Mouse (Mus musculus): ENCODE measurements around the gene Adamts6. TPM values are rescaled to one million over a fixed set of nuclear protein-coding genes. Genes with fewer than 3 reads are reported as not detected.

Adamts6 gene
- polyA plus RNA-seq, 1 experiment from 2014 or later, result 3.2 TPM

DNA sequence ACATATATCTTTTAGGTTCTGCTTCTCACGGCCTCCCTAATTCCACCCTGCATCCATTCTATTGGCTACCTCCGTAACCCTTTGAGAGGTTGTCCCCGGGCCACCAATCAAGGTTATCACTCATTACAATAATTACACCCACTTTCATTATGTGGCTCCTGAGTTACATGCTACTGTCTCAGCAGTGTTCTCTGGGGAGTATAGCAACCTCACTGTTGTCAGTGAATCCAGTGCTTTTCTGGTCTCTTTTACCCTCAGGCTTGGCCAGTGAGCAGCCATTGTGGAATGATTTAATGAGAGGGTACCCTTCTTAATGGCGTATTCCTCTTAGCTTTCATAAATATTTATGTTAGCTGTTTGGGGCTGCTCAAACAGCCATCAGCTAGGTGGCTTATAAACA lies 238.0 kb downstream of the Adamts6 start:
- Histone ChIP-seq H3K36me3 (ENCODE audit: control insufficient read depth, insufficient read depth, low read length) (no peaks in the 10 kb centered on the region), H3K27ac (replicated peaks; ENCODE audit: low read depth, low read length) (no peak overlapping the region), H3K9ac (ENCODE audit: low read length) (no peak overlapping the region), H3K9me3 (ENCODE audit: control insufficient read depth, low read length) (no peaks in the 10 kb centered on the region), H3K4me3 (ENCODE audit: low read depth, low read length) (no peak overlapping the region), H3K4me1 (ENCODE audit: control insufficient read depth, insufficient read depth, low read length) (no peaks in the 10 kb centered on the region), H3K4me2 (ENCODE audit: low read depth, severe bottlenecking) (no peak overlapping the region), H3K27me3 (ENCODE audit: control insufficient read depth, insufficient read depth, low read length) (no peaks in the 10 kb centered on the region)
- ATAC-seq (ENCODE audit: insufficient number of reproducible peaks, low FRiP score, low TSS enrichment, low read depth), result no peak
- 77% methylated on average over 4 of the region's 4 CpGs for WGBS
- no peak for DNase-seq (ENCODE audit: low spot score)

DNA sequence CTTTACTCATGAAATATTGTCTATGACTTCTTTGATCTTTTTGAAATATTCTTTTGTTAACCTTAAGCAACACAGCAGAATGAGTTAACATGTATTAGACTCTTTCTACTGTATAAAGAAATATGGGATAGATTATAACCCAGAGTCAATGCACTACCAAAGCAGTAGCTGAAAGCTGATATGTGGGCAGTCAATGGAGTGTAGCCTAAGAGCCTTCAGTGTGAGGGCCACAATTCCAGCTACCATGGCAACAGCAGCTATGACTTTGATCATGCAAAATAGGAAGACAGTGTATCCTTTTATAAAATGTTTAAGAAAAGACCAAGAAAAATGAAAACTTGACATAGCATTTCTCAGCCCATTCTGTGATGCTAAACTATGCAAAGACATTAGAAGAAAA lies 241.6 kb downstream of the Adamts6 start:
- ATAC-seq (ENCODE audit: insufficient number of reproducible peaks, low FRiP score, low TSS enrichment, low read depth), result no peak
- no peaks in the 10 kb centered on the region for H3K36me3 ChIP-seq (ENCODE audit: control insufficient read depth, insufficient read depth, low read length)
- no peak overlapping the region for H3K4me2 ChIP-seq (ENCODE audit: low read depth, severe bottlenecking)
- no peaks in the 10 kb centered on the region for H3K27me3 ChIP-seq (ENCODE audit: control insufficient read depth, insufficient read depth, low read length)
- H3K4me1 ChIP-seq (ENCODE audit: control insufficient read depth, insufficient read depth, low read length), result no peaks in the 10 kb centered on the region
- H3K4me3 ChIP-seq (ENCODE audit: low read depth, low read length), result no peak overlapping the region
- H3K27ac ChIP-seq (replicated peaks; ENCODE audit: low read depth, low read length), result no peak overlapping the region
- H3K9ac ChIP-seq (ENCODE audit: low read length), result no peak overlapping the region
- H3K9me3 ChIP-seq (ENCODE audit: control insufficient read depth, low read length), result no peaks in the 10 kb centered on the region
- no peak for DNase-seq (ENCODE audit: low spot score)

DNA sequence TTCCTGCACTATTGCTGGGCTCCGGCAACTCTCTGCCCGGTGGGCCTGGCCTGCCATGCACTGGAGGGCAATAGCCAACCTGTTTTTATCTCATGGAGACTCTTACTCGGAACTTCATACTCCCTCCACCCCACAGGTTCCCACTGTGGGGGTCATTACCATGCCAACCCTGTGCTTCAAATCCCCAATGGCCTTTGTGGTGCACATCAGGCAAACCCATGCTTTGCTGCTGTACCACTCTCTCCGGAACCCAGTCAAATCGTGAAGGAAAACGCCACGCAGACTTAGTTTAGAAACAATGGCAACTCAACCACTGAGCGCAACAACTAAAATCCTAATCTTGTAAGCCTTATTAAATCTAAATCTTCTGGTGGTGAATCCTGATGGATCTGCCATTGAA lies 244.2 kb downstream of the Adamts6 start:
- Histone ChIP-seq H3K4me1 (ENCODE audit: control insufficient read depth, insufficient read depth, low read length) (no peaks in the 10 kb centered on the region), H3K36me3 (ENCODE audit: control insufficient read depth, insufficient read depth, low read length) (no peaks in the 10 kb centered on the region), H3K27me3 (ENCODE audit: control insufficient read depth, insufficient read depth, low read length) (no peaks in the 10 kb centered on the region), H3K9ac (ENCODE audit: low read length) (no peak overlapping the region), H3K9me3 (ENCODE audit: control insufficient read depth, low read length) (no peaks in the 10 kb centered on the region), H3K4me2 (ENCODE audit: low read depth, severe bottlenecking) (no peak overlapping the region), H3K4me3 (ENCODE audit: low read depth, low read length) (no peak overlapping the region), H3K27ac (replicated peaks; ENCODE audit: low read depth, low read length) (no peak overlapping the region)
- 95% methylated on average over 8 of the region's 8 CpGs for WGBS
- no peak for DNase-seq (ENCODE audit: low spot score)
- no peak for ATAC-seq (ENCODE audit: insufficient number of reproducible peaks, low FRiP score, low TSS enrichment, low read depth)

DNA sequence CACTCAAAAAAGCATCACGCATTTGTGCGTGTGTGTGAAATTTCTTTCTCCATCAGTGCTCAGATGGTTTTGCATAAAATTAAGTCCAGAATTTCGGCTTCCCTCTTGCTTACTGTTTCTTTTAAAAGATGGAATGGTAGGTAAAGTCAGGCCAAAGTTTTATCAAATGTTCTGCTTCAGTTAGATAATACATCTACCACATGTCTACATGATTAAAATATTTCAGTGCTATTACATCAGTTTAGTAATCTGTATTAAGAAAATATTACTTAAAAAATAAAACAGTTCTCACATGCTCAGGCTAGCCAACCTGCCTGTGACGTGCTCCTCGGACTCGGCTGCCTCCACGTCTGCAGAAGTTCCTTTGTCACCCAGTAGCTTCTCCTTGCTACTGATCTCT lies 245.1 kb downstream of the Adamts6 start:
- Histone ChIP-seq H3K27me3 (ENCODE audit: control insufficient read depth, insufficient read depth, low read length) (no peaks in the 10 kb centered on the region), H3K4me1 (ENCODE audit: control insufficient read depth, insufficient read depth, low read length) (no peaks in the 10 kb centered on the region), H3K4me2 (ENCODE audit: low read depth, severe bottlenecking) (no peak overlapping the region), H3K4me3 (ENCODE audit: low read depth, low read length) (no peak overlapping the region), H3K27ac (replicated peaks; ENCODE audit: low read depth, low read length) (no peak overlapping the region), H3K9ac (ENCODE audit: low read length) (no peak overlapping the region), H3K36me3 (ENCODE audit: control insufficient read depth, insufficient read depth, low read length) (no peaks in the 10 kb centered on the region), H3K9me3 (ENCODE audit: control insufficient read depth, low read length) (no peaks in the 10 kb centered on the region)
- DNase-seq (ENCODE audit: low spot score), result no peak
- WGBS, result 93% methylated on average over 7 of the region's 7 CpGs
- no peak for ATAC-seq (ENCODE audit: insufficient number of reproducible peaks, low FRiP score, low TSS enrichment, low read depth)

DNA sequence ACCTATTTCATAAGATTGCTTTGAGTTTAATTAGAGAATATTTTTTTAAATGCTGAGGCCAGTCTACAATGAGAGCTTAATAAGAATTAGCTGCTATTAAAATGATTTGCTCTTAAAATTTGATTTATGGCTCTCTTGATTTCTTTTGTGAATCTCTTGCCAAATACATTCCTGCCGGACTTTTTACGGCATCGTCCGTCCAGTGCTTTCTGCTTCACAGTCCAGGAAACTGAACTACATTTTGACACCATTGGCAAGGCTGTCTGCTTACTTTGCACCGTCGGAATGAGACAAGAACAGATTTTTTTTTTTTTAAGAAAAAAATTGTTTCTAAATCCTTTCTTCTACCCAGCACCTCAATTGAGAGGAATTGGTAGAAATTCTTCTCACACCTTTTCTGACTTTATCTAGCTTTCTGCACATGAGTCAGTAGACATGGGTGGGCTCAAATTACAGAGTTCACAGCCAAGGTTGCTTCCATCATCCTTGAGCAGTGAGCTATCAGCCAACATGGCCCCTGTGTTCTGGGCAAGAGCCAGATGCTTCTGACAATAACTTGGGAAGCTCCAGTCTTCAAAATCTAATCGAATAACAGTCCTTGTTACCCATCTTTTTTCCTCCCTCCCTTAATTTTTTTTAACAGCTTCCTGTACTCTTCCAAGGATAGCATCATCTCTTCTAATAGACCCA lies 246.3 kb downstream of the Adamts6 start:
- no peaks in the 10 kb centered on the region for H3K4me1 ChIP-seq (ENCODE audit: control insufficient read depth, insufficient read depth, low read length)
- ATAC-seq (ENCODE audit: insufficient number of reproducible peaks, low FRiP score, low TSS enrichment, low read depth) (no peak), DNase-seq (ENCODE audit: low spot score) (no peak)
- H3K4me2 ChIP-seq (ENCODE audit: low read depth, severe bottlenecking), result no peak overlapping the region
- no peak overlapping the region for H3K4me3 ChIP-seq (ENCODE audit: low read depth, low read length)
- H3K27ac ChIP-seq (replicated peaks; ENCODE audit: low read depth, low read length), result no peak overlapping the region
- no peaks in the 10 kb centered on the region for H3K36me3 ChIP-seq (ENCODE audit: control insufficient read depth, insufficient read depth, low read length)
- H3K9ac ChIP-seq (ENCODE audit: low read length), result no peak overlapping the region
- no peaks in the 10 kb centered on the region for H3K9me3 ChIP-seq (ENCODE audit: control insufficient read depth, low read length)
- WGBS, result 82% methylated on average over 7 of the region's 7 CpGs
- no peaks in the 10 kb centered on the region for H3K27me3 ChIP-seq (ENCODE audit: control insufficient read depth, insufficient read depth, low read length)

DNA sequence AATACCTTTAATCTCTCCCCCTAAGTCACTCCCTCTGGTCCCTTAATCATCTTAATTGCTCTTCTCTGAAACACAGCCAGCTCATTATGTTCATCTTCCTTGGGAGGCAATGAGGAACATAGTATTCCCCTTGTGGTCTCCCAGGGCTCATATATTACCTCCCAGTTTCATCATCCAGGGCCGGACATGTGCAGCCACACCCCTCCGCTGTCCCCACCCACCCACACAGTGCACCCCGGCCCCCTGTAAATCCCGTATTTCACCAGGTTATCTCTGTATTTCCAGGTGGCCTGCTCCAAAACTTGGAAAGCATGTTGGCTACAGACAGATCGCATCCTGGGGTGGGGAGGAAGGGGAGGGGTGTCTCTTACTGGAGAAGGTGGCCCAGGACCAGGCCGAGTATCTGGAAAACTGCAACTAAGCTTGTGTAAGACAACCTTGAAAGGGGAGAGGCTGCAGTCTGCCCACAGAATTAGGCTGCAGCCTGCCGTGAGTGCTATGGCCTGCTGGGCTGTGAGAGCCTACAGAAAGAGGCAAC lies 253.3 kb downstream of the Adamts6 start:
- no peak overlapping the region for H3K4me3 ChIP-seq (ENCODE audit: low read depth, low read length)
- 21% methylated on average over 7 of the region's 7 CpGs for WGBS
- no peaks in the 10 kb centered on the region for H3K9me3 ChIP-seq (ENCODE audit: control insufficient read depth, low read length)
- no peak overlapping the region for H3K9ac ChIP-seq (ENCODE audit: low read length)
- ATAC-seq (ENCODE audit: insufficient number of reproducible peaks, low FRiP score, low TSS enrichment, low read depth), result no peak
- no peaks in the 10 kb centered on the region for H3K36me3 ChIP-seq (ENCODE audit: control insufficient read depth, insufficient read depth, low read length)
- H3K27me3 ChIP-seq (ENCODE audit: control insufficient read depth, insufficient read depth, low read length), result no peaks in the 10 kb centered on the region
- H3K4me2 ChIP-seq (ENCODE audit: low read depth, severe bottlenecking), result peak overlapping the region; percentile 34
- H3K4me1 ChIP-seq (ENCODE audit: control insufficient read depth, insufficient read depth, low read length), result no peaks in the 10 kb centered on the region
- no peak overlapping the region for H3K27ac ChIP-seq (replicated peaks; ENCODE audit: low read depth, low read length)
- DNase-seq (ENCODE audit: low spot score), result no peak

DNA sequence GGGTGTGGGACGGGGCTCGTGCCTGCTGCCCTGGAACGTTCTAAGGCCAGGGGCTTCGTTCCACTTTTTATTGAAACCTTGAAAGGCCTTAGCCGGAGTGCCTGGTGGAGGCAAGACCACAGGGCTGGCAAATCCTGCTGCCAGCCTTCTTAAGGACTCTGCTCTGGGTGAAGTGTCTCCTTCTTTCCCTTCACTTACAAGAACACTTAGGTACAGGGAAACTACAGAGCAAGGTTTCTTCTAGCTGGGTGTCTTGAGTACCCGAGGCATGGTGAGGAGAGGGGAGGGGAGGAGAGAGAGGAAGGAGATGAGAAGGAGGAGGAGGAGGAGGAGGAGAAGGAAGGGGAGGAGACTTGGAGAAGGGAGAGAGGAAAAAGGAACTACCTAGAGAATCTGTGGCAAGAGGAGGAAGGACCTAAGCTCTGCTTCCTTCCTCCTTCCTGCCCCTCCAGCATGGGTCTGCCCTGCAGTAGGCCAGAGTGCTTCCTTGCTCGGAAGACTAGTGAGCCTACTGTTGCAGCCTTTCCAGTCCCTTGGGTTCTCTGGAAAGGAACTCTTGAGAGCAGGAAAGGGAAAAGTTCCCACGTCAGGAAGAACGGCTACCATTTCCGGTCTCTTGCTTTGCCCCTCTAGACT lies 254.6 kb downstream of the Adamts6 start:
- Histone ChIP-seq H3K36me3 (ENCODE audit: control insufficient read depth, insufficient read depth, low read length) (no peaks in the 10 kb centered on the region), H3K9ac (ENCODE audit: low read length) (no peak overlapping the region), H3K27me3 (ENCODE audit: control insufficient read depth, insufficient read depth, low read length) (no peaks in the 10 kb centered on the region), H3K4me1 (ENCODE audit: control insufficient read depth, insufficient read depth, low read length) (no peaks in the 10 kb centered on the region), H3K4me3 (ENCODE audit: low read depth, low read length) (no peak overlapping the region), H3K9me3 (ENCODE audit: control insufficient read depth, low read length) (no peaks in the 10 kb centered on the region), H3K27ac (replicated peaks; ENCODE audit: low read depth, low read length) (no peak overlapping the region), H3K4me2 (ENCODE audit: low read depth, severe bottlenecking) (no peak overlapping the region)
- ATAC-seq (ENCODE audit: insufficient number of reproducible peaks, low FRiP score, low TSS enrichment, low read depth) (no peak), DNase-seq (ENCODE audit: low spot score) (no peak)
- WGBS, result 85% methylated on average over 10 of the region's 10 CpGs

DNA sequence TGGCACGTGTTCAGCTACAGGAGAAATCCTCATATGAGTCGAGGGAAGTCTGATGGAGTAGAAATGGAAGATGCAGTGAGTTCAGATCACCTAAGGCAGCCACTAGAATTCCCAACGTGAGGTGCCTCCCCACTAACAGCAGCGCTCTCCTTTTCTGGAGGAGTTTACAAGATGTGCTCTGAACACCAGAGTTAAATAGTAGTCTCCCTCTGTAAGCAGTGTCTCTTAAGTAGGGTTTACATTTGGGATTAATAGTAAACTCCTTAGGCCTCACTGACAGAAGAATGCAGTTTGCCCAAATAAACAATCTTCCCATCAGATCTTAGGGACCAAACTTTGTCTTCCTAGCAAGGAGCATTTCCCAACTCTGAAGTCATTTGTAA lies 255.1 kb downstream of the Adamts6 start:
- ATAC-seq (ENCODE audit: insufficient number of reproducible peaks, low FRiP score, low TSS enrichment, low read depth) (no peak), DNase-seq (ENCODE audit: low spot score) (no peak)
- 68% methylated on average over 4 of the region's 4 CpGs for WGBS

More for the DNA sequence above, 255.1 kb downstream of the Adamts6 start:
- Histone ChIP-seq H3K27me3 (ENCODE audit: control insufficient read depth, insufficient read depth, low read length) (no peaks in the 10 kb centered on the region), H3K4me3 (ENCODE audit: low read depth, low read length) (no peak overlapping the region), H3K27ac (replicated peaks; ENCODE audit: low read depth, low read length) (no peak overlapping the region), H3K36me3 (ENCODE audit: control insufficient read depth, insufficient read depth, low read length) (no peaks in the 10 kb centered on the region), H3K4me2 (ENCODE audit: low read depth, severe bottlenecking) (no peak overlapping the region), H3K9me3 (ENCODE audit: control insufficient read depth, low read length) (no peaks in the 10 kb centered on the region), H3K4me1 (ENCODE audit: control insufficient read depth, insufficient read depth, low read length) (no peaks in the 10 kb centered on the region), H3K9ac (ENCODE audit: low read length) (no peak overlapping the region)
